Mouse (Mus musculus): ENCODE results near the gene Sox15. TPM values are rescaled to one million over a fixed set of nuclear protein-coding genes. Genes with fewer than 3 reads are reported as not detected.

The Sox15 gene
- polyA plus RNA-seq (2012; rRNA removed; ENCODE audit: low replicate concordance) = 0.15 and 0.24 TPM in 2 replicates

DNA sequence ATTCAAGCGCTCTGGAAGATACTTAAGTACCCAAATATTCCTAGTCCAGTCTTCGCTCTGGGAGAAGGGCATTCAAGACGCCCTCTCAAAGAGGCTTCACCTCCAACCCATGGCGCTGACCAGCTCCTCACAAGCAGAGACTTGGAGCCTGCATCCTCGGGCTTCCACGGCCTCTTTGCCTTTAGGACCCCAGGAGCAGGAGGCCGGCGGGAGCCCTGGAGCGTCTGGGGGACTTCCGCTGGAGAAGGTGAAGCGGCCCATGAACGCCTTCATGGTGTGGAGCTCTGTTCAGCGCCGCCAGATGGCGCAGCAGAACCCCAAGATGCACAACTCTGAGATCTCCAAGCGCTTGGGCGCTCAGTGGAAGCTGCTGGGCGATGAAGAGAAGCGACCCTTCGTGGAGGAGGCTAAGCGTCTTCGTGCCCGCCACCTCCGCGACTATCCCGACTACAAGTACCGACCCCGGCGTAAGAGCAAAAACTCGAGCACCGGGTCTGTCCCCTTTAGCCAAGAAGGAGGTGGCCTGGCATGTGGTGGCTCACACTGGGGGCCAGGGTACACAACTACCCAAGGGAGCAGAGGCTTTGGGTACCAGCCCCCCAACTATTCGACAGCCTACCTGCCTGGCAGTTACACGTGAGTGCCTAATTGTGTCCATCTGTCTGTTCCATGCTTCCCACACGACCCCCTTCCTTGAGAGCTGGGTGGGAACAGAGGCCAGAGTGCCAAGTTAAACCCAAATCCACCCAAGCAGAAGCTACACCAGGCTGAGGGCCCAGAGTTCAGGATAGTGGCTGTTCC, at the start of gene Sox15:
TSS of gene Sox15 (plus strand) at position 51 of the 801 bp plus-strand sequence.

DNA sequence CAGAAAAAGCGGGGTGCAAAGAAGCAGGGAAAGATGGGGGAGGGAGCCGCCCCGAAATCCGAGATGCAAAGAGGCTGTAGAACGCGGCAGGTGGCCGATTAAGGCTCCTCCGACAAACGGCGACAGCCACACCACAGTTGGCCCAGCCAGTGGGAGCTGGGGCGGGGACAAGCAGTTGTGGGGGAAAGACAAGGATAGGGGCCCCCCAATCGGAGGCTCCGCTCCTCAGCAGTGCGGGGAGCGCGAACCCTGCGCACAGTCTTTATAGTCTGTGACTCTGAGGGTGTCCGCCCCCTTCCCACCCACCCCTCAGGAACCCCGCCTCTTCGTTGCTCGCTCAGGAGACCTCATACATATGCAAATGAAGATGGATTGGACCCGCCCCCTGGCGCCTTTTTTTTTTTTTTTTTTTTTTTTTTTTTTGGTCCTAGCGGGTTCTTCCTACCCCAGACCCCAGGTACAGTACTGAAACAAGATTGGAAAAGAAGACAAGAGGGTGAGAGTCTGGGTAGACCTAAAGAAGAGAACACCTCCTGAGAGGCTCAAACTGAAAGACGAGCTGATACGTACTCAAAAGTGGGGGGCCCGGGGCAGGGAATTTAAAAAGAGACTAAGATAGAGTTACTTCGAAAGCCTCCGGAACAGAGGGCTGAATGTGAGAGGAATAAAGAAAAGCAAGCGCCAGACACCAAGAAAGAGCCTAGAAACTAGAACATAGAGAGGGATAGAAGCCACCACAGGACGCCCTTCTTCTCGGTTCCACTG, 49.2 kb upstream of the Sox15 start, which contains the start of gene Atp1b2:
TSS of gene Atp1b2 (minus strand) at position 217 of the 765 bp plus-strand sequence.

DNA sequence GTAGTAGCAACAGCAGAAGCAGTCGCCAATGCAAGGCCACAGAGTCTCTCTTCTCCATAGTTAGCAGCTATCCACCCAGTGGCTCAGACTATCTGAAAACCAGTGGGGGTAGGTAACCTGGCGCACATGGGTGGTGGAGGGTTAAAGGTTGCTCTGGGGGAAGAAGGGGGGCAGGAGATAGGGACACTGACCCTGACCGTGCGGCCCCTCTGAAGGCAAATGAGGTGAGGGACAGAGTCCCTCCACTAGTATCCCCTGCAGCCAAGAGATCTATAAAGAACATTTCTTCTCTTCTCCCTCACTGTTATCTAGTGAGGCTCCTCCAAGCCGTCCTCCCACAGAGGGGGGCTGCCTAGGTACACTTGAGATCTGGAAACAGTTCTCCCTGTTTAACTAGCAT, 37.3 kb upstream of the Sox15 start, which contains the start of gene Shbg:
TSS of gene Shbg (minus strand) at position 101 of the 400 bp plus-strand sequence.

DNA sequence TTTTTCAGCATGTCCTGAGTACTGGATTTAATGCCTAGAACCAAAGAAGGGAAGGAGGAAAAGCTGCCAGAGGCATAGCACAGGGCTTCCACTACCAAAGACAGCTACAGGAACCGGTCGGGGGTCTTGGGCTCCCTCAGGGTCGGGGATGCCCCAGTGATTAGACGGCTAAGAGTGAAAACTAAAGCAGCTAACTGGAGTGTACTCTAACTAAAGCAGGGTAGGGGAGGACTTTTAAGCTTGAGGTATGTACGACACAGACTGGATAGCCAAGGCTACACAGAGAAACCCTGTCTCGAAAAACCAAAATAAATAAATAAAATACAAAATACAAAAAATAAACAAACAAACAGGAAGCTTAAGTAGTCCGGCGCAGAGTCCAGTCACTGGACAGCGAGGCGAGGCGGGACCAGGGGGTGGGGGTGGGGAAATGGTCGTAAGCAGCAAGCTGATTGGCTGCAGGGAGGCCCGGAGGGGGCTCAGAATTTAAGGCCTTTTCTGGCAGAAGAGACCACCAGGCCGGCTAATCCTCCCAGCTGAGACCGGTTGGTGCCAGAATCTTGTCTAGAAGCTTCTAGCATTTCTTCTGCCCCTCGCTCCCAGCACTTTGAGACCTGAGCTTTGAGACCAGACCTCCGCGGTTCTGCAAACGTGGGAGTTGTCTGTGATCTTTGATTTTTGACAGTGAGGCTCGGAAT, 33.4 kb upstream of the Sox15 start, which contains the start of gene Sat2:
TSS of gene Sat2 (plus strand) at position 454 of the 698 bp plus-strand sequence.

DNA sequence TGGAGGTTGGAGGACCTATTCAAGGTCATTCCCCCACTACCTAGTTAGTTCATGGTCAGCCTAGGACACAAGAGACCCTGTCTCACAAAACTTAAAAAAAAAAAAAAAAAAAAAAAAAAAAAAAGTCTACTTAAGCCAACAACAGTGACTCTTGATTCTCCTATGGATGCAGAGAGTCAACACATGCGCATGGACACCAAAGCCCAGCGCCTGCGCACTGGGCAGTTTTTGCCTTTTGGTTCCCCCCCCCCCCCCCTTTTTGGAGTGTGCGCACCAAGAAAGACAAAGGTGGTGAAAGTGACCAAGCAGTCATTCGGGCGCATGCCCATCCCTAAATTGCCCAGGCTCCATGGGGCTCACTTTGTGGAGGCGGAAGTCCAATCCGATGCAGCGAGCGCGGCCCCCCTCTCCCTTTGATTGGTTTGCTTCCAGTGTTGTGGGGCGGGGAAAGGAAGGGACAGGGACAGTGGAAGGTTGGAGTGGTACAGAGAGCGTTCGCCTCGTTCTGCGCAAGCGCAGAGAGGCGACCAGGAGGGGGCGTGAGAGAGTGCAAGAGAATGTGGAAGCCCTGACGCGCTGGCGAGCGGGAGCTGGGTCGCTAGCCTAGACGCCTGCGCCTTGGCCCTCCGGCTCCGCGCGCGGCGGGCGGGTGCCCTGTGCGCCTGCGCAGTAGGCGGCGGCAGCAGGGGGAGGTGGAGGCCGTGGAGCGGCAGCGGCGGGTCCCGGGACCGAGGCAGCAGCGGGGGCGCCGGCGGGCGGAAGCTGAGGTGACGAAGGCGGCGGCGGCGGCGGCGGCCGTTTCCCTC, 22.6 kb upstream of the Sox15 start, which contains the start of gene Fxr2:
TSS of gene Fxr2 (plus strand) at position 707 of the 806 bp plus-strand sequence.

DNA sequence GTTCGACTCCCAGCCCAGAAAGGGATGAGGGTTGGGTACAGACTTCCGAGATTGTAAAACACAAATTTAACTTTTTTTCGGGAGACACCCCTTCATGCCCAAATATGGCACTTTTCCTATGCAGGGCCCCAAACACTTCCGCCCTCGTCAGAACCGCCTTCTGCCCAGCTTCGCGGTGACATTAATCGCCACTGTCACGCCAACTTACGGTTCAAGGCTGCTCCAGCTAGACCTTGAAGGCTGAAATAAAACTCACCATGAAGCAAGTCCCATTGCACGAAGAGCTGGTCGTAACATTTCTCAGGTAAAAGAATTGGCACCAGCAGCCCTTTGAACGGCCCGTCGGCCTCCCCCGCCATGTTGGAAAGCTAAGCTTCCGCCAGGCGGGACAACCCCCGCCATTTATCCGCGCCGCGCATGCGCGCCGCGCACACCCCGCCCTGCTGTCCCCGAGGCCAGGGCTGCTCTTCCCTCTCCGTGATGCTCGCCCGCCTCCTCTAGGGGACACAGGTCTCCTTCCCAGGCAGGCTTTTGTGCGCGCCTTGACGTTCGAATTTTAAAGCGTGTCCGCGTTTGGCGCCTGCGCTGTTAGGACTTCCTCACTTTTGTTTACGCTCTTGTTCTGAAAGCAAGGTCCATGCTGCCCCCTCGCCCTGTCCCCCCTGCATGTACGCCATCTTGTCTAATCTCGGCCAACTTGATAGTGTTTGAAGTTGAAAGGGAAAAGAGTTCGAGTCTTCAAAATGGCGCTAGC, 7.3 kb downstream of the Sox15 start, which contains the start of gene Mpdu1:
TSS of gene Mpdu1 (minus strand) at position 430 of the 754 bp plus-strand sequence.

DNA sequence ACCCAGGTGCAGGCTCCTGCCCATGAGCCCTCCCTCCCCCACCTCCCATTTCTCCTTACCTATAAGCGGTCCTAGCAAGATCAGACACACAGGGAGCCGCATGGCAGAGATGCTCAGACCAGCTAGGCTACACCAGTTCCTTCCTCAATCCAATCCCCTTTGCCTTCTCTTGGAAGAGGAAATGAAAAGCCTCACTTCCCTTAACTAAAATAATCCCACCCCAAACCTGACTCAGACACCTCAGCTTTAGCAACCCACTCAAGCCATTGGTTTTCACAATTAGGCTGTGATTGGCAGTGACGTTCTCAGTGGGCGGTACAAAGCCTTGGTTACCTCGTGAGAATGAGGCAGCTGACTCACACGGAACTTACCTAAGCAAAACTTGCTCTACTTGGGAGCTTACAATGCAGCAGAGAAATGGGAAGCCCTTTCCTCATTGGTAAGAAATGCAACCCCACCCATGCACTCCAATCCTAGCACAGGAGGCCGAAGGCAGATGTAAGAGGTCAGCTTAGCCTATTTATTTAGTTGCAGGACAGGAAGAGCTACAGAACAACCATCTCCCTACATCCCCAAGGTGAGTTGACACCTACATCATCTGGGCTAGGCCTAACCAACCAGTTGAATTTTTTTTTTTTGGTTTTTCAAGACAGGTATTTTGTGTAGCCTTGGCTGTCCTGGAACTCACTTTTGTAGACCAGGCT, 11.0 kb downstream of the Sox15 start, which contains the start of gene Cd68:
TSS of gene Cd68 (minus strand) at position 193 of the 704 bp plus-strand sequence.

DNA sequence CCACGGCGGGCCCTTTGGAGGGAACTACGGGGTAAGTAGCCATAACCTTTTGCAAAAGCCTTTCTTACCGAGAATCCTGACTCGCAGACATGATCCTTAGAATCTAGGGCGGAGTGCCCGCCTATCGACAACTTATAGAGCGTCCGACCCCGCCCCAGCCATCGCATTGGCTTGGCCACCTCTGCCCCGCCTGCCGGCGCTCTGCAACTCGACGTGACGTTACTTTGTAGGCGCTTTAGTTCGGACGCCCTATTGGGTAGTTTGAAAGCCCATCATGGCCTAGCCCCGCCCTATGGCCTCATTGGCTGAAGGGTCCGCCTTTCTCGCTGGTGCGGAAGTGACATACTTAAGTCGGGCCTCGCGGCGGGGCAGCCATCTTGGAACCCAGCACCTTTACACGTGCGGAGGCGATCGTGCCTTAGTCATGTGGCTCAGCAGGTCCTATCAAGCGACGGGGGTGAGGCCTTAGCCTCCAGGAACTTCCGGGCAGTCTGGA, 17.1 kb downstream of the Sox15 start, which contains the start of gene Eif4a1:
TSS of gene Eif4a1 (minus strand) at position 213 of the 496 bp plus-strand sequence.

DNA sequence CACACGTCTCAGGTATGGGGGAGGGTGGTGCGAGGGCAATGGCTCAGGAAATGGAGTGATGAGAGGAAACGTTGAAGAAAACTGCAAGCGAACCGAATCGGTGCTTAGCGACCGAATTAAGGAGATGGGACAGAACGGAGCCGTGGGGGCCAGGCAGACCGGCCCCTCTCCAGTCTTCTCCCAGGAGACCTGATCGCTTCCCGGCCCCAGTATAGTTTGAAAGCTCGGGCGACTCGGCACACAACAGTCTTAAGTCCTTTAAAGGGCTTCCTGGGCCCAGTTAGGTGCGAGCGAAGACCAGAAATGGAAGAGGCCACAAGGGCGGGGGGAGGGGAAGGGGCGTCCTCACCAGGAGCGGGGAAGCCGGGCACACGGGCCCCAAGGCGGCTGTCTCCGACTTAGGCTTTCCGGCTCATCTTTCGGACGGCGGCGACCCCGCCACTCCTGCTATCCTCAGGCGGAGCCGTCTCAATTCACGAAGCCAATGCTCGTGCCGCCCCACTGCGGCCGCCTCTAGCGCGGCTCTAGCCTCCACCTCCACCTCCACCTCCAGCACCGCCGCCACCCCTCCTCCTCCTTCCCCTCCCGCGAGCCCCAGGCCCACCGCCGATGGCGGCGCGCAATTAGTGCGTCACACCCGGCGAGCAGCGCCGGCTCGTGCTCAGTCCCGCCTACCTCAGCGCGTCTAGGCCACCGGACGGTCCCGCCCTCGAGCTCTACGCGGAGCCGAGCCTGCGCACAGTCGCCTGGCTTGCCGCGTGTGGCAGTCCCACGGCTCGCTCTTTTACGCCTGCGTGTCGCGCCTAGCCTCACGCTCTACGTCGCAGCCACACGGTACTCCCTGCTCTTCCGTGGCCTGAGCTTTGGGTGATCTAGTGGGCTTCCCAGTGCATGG, 26.4 kb downstream of the Sox15 start, which contains the start of gene Senp3:
TSS of gene Senp3 (minus strand) at position 771 of the 895 bp plus-strand sequence.

DNA sequence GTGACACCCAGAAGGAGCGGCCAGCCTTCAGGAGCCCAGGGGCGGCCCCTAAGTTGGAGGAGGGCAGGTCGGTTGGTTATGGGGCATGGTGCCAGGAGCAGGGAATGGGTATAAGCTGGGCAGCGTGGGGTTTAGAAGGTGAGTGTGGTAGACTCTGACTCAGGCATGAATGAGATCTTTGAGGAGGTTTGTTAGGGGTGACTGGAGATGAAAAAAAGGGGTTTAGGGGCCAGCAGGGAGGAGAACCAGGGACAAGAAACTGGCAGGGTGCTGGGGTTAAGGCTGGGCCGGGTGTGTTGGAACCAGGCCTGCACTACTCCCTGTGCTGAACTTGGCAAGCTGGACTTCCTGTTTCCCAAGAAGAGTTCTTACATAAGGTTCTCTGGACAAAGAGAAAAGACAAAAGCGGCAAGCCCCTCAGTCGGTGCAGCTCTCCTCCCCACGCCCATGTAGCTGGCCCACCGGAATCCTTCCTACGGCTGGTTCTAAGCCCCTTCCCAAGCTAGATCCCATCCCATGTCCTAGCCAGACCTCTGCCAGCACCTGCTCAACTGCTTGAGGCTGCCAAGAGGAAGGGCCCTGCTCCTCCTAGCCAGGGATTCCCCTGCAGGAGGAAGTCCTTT, 30.5 kb downstream of the Sox15 start, which contains the start of gene Tnfsf13:
TSS of gene Tnfsf13 (minus strand) at position 259 of the 623 bp plus-strand sequence.

DNA sequence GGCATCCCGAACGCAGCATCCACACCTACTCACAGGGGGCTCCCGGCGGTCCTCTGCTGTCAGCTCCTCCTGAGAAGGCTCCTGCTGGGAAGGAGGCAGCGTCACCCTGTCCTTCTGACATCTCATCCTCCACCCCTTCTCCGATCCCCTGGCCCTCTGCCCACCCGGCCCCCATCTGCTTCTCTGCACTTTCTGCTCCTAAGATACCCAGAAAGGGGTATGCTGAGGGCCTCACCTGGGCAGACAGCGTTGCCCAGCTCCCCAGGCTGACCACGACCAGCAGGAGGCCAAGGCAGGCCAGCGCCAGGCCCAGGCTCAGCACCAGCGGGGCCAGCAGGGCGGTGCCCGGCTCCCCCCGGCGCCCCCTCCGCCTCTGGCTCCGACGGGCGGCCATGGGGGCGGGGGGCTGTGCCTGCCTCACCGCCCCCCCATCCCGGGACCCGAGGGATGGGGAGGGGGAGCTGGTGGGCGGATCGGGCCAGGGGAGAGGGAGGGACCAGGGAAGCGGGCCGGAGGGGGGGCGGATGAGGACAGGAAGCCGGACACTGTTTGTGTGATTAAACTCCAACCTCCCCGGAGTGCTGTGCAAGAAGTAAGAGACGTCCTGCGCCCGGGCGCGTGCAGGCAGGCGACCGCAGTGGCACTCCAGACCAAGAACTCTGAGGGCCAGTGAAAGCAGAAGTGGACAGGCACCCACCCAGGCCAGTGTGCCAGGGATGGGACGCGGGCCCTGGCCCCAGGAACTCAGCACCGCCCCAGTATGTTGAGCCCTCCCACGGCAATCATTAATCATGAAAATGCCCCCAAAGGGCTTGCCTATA, 40.5 kb downstream of the Sox15 start, which contains the start of the genes Tnfsf12 and Tnfsfm13:
TSS of gene Tnfsf12 (minus strand) at position 489 of the 821 bp plus-strand sequence.
TSS of gene Tnfsfm13 (minus strand) at position 738 of the 821 bp plus-strand sequence.

Other genes starting within 250 kb of the Sox15 start
- gene Kdm6b, start 241.6 kb upstream of the Sox15 start, polyA plus RNA-seq (2012; rRNA removed; ENCODE audit: low replicate concordance) = 8.0 and 17.4 TPM in 2 replicates
- gene Dnah2, start 106.2 kb upstream of the Sox15 start, polyA plus RNA-seq (2012; rRNA removed; ENCODE audit: low replicate concordance) = 0.29 and 1.4 TPM in 2 replicates
- gene Efnb3, start 95.1 kb upstream of the Sox15 start, polyA plus RNA-seq (2012; rRNA removed; ENCODE audit: low replicate concordance) = 0.49 and 29.6 TPM in 2 replicates
- 15.8 and 19.8 TPM in 2 replicates for gene Wrap53, start 75.1 kb upstream of the Sox15 start, polyA plus RNA-seq (2012; rRNA removed; ENCODE audit: low replicate concordance)
- gene Trp53, start 75.0 kb upstream of the Sox15 start, polyA plus RNA-seq (2012; rRNA removed; ENCODE audit: low replicate concordance) = 68.6 and 188 TPM in 2 replicates
- gene Atp1b2, start 49.4 kb upstream of the Sox15 start, polyA plus RNA-seq (2012; rRNA removed; ENCODE audit: low replicate concordance) = 28.5 and 39.7 TPM in 2 replicates
- gene Shbg, start 37.4 kb upstream of the Sox15 start, polyA plus RNA-seq (2012; rRNA removed; ENCODE audit: low replicate concordance) = not detected in 2 replicates
- gene Sat2, start 33.3 kb upstream of the Sox15 start, polyA plus RNA-seq (2012; rRNA removed; ENCODE audit: low replicate concordance) = 10.9 and 12.6 TPM in 2 replicates
- gene Fxr2, start 22.3 kb upstream of the Sox15 start, polyA plus RNA-seq (2012; rRNA removed; ENCODE audit: low replicate concordance) = 58.6 and 88.5 TPM in 2 replicates
- gene Mpdu1, start 7.3 kb downstream of the Sox15 start, polyA plus RNA-seq (2012; rRNA removed; ENCODE audit: low replicate concordance) = 144 and 237 TPM in 2 replicates
- 56.3 and 61.7 TPM in 2 replicates for gene Cd68, start 10.8 kb downstream of the Sox15 start, polyA plus RNA-seq (2012; rRNA removed; ENCODE audit: low replicate concordance)
- gene Eif4a1, start 17.1 kb downstream of the Sox15 start, polyA plus RNA-seq (2012; rRNA removed; ENCODE audit: low replicate concordance) = 319 and 587 TPM in 2 replicates
- 85.1 and 101 TPM in 2 replicates for gene Senp3, start 26.8 kb downstream of the Sox15 start, polyA plus RNA-seq (2012; rRNA removed; ENCODE audit: low replicate concordance)
- 6.3 and 13.6 TPM in 2 replicates for gene Tnfsf13, start 30.5 kb downstream of the Sox15 start, polyA plus RNA-seq (2012; rRNA removed; ENCODE audit: low replicate concordance)
- gene Tnfsf12, start 40.5 kb downstream of the Sox15 start, polyA plus RNA-seq (2012; rRNA removed; ENCODE audit: low replicate concordance) = 46.0 and 77.8 TPM in 2 replicates
- gene Tnfsfm13, start 40.8 kb downstream of the Sox15 start, polyA plus RNA-seq (2012; rRNA removed; ENCODE audit: low replicate concordance) = 9.8 and 12.9 TPM in 2 replicates
- 15.1 and 47.7 TPM in 2 replicates for gene Polr2a, start 103.3 kb downstream of the Sox15 start, polyA plus RNA-seq (2012; rRNA removed; ENCODE audit: low replicate concordance)
- 0.10 and 0.21 TPM in 2 replicates for gene Slc35g3, start 106.7 kb downstream of the Sox15 start, polyA plus RNA-seq (2012; rRNA removed; ENCODE audit: low replicate concordance)
- 44.2 and 58.0 TPM in 2 replicates for gene Zbtb4, start 110.6 kb downstream of the Sox15 start, polyA plus RNA-seq (2012; rRNA removed; ENCODE audit: low replicate concordance)
- gene Chrnb1, start 140.6 kb downstream of the Sox15 start, polyA plus RNA-seq (2012; rRNA removed; ENCODE audit: low replicate concordance) = 15.3 and 30.1 TPM in 2 replicates
- gene Fgf11, start 146.5 kb downstream of the Sox15 start, polyA plus RNA-seq (2012; rRNA removed; ENCODE audit: low replicate concordance) = 9.8 and 16.7 TPM in 2 replicates
- 0.16 and 7.0 TPM in 2 replicates for gene Tmem102, start 150.3 kb downstream of the Sox15 start, polyA plus RNA-seq (2012; rRNA removed; ENCODE audit: low replicate concordance)
- gene Gm39566, start 160.0 kb downstream of the Sox15 start, polyA plus RNA-seq (2012; rRNA removed; ENCODE audit: low replicate concordance) = not detected in 2 replicates
- gene Spem2, start 163.2 kb downstream of the Sox15 start, polyA plus RNA-seq (2012; rRNA removed; ENCODE audit: low replicate concordance) = not detected in 2 replicates
- gene Spem1, start 166.9 kb downstream of the Sox15 start, polyA plus RNA-seq (2012; rRNA removed; ENCODE audit: low replicate concordance) = 0.31 TPM in 1 of 2 replicates, not detected in the other
- gene Nlgn2, start 182.5 kb downstream of the Sox15 start, polyA plus RNA-seq (2012; rRNA removed; ENCODE audit: low replicate concordance) = 21.2 and 76.1 TPM in 2 replicates
- gene Tmem256, start 183.2 kb downstream of the Sox15 start, polyA plus RNA-seq (2012; rRNA removed; ENCODE audit: low replicate concordance) = 256 and 336 TPM in 2 replicates
- 134 and 164 TPM in 2 replicates for gene Plscr3, start 191.1 kb downstream of the Sox15 start, polyA plus RNA-seq (2012; rRNA removed; ENCODE audit: low replicate concordance)
- gene Tnk1, start 203.4 kb downstream of the Sox15 start, polyA plus RNA-seq (2012; rRNA removed; ENCODE audit: low replicate concordance) = 5.0 and 6.3 TPM in 2 replicates
- not detected in 2 replicates for gene Tmem95, start 222.7 kb downstream of the Sox15 start, polyA plus RNA-seq (2012; rRNA removed; ENCODE audit: low replicate concordance)
- gene Kctd11, start 226.1 kb downstream of the Sox15 start, polyA plus RNA-seq (2012; rRNA removed; ENCODE audit: low replicate concordance) = 9.5 and 11.7 TPM in 2 replicates
- gene Acap1, start 240.2 kb downstream of the Sox15 start, polyA plus RNA-seq (2012; rRNA removed; ENCODE audit: low replicate concordance) = 3.5 and 5.1 TPM in 2 replicates
- gene 2810408A11Rik, start 245.7 kb downstream of the Sox15 start, polyA plus RNA-seq (2012; rRNA removed; ENCODE audit: low replicate concordance) = 0.82 and 2.1 TPM in 2 replicates
- gene Neurl4, start 245.8 kb downstream of the Sox15 start, polyA plus RNA-seq (2012; rRNA removed; ENCODE audit: low replicate concordance) = 40.1 and 69.0 TPM in 2 replicates